Mouse (Mus musculus) skeletal muscle tissue, adult 2 months (tissue): ENCODE measurements at regions not wholly inside any gene's neighbourhood (a gene's known extent, or its start where the extent isn't known, plus 50 kb on each side); places are given as distances from the start of the nearest gene placed in this dataset.
A peak's percentile ranks its signal among the peaks of the same experiment; 100 is the strongest.

Source experiments
- DNase-seq: peaks from one replicate; pipeline ENCODE4 v3.0.0-alpha.2; 2012; ENCODE audit warnings: low read depth, low spot score

- DNase-seq, result no peak
Observed at GRCm38 (mm10) chr19:20035223-20035622, 355.5 kb downstream of the Anxa1 start.

GRCm38 (mm10) chr19:20027667-20028282 lies 363.0 kb downstream of the Anxa1 start:
- no peak for DNase-seq

- no peak for DNase-seq
Observed at GRCm38 (mm10) chr19:20014114-20014513, 376.6 kb downstream of the Anxa1 start.

GRCm38 (mm10) chr19:20009801-20010441 lies 380.8 kb downstream of the Anxa1 start:
- DNase-seq, result no peak

- no peak for DNase-seq
Observed at GRCm38 (mm10) chr19:20005932-20006625, 384.7 kb downstream of the Anxa1 start.

- DNase-seq, result no peak
Observed at GRCm38 (mm10) chr19:19987255-19987654, 403.5 kb downstream of the Anxa1 start.

- DNase-seq, result no peak
Observed at GRCm38 (mm10) chr19:19978816-19979215, 411.9 kb downstream of the Anxa1 start.

GRCm38 (mm10) chr19:19977609-19978259 lies 413.0 kb downstream of the Anxa1 start:
- no peak for DNase-seq

- no peak for DNase-seq
Observed at GRCm38 (mm10) chr19:19976776-19977175, 414.0 kb downstream of the Anxa1 start.

- DNase-seq, result no peak
Observed at GRCm38 (mm10) chr19:19969780-19970512, 420.8 kb downstream of the Anxa1 start.

- DNase-seq, result no peak
Observed at GRCm38 (mm10) chr19:19969335-19969734, 421.4 kb downstream of the Anxa1 start.

- DNase-seq, result no peak
Observed at GRCm38 (mm10) chr19:19945247-19945646, 445.5 kb downstream of the Anxa1 start.

- no peak for DNase-seq
Observed at GRCm38 (mm10) chr19:19942697-19943096, 448.0 kb downstream of the Anxa1 start.

GRCm38 (mm10) chr19:19921109-19921508 lies 469.6 kb downstream of the Anxa1 start:
- DNase-seq, result no peak

GRCm38 (mm10) chr19:19885933-19886710 lies 504.6 kb downstream of the Anxa1 start:
- no peak for DNase-seq

- DNase-seq, result no peak
Observed at GRCm38 (mm10) chr19:19880895-19881294, 509.8 kb downstream of the Anxa1 start.

- no peak for DNase-seq
Observed at GRCm38 (mm10) chr19:19848152-19848551, 542.6 kb downstream of the Anxa1 start.

- DNase-seq, result no peak
Observed at GRCm38 (mm10) chr19:19807992-19808391, 582.8 kb downstream of the Anxa1 start.

- no peak for DNase-seq
Observed at GRCm38 (mm10) chr19:19793835-19794234, 596.9 kb downstream of the Anxa1 start.

GRCm38 (mm10) chr19:19783507-19783906 lies 607.2 kb downstream of the Anxa1 start:
- DNase-seq, result peak; percentile 44

- DNase-seq, result no peak
Observed at GRCm38 (mm10) chr19:19777891-19778290, 612.9 kb downstream of the Anxa1 start.
